Mouse (Mus musculus) macrophage (primary cell): ENCODE data around the gene Fbxo21. TPM values are rescaled to one million over a fixed set of nuclear protein-coding genes. Genes with fewer than 3 reads are reported as not detected.

Experiments
- H3K27ac ChIP-seq: fragments of 350-480 bp; formaldehyde crosslinking; 2 replicates; pipeline ENCODE4 v1.9.0; 2021
- H3K36me3 ChIP-seq: fragments of 350-480 bp; formaldehyde crosslinking; 2 replicates; pipeline ENCODE4 v1.9.0; 2021; ENCODE audit errors: inconsistent target
- H3K4me3 ChIP-seq: fragments of 350-480 bp; formaldehyde crosslinking; 2 replicates; pipeline ENCODE4 v1.9.0; 2021; ENCODE audit errors: inconsistent target
- H3K79me2 ChIP-seq: fragments of 350-480 bp; formaldehyde crosslinking; 2 replicates; pipeline ENCODE4 v1.9.0; 2021; ENCODE audit errors: inconsistent target
- WGBS: methylation state at CpG from one replicate; pipeline ENCODE4 v1.1.7; 2026; ENCODE audit warnings: inconsistent platforms; ENCODE audit not compliant: missing documents; 5-methylcytosine and 5-hydroxymethylcytosine counted together
- polyA plus RNA-seq: library from polyadenylated mRNA; stranded (reverse); fragments of 250-400 nt; gene quantifications from 3 replicates; pipeline ENCODE4 v1.2.4, GENCODE M21; 2018; ENCODE audit warnings: inconsistent platforms

The Fbxo21 gene
- polyA plus RNA-seq, 1 experiment from 2014 or later = 8.3 TPM

DNA sequence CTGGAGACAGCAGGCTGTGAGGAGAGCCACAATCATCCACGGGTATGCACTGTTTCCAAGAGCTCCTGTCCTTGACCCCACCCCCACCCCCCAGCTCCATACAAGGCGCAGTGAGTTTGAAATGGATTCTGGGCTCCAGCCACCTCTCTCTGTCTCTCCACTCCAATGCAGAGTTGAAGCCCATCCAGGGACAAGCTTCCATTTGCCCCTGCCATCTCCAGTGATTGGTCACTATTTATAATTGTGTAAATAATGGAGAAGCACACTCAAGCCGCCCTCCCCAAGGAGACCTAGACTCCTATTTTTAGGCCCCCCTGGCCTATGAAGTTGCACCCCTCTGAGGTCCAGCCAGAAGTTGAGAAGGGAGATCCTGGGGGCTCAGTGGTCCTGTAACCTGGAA lies 46.5 kb downstream of the Fbxo21 start:
- 72% methylated on average over 3 of the region's 3 CpGs for WGBS
- Histone ChIP-seq H3K79me2 (no peaks in the 10 kb centered on the region), H3K27ac (no peak overlapping the region), H3K4me3 (no peak overlapping the region), H3K36me3 (no peaks in the 10 kb centered on the region)

DNA sequence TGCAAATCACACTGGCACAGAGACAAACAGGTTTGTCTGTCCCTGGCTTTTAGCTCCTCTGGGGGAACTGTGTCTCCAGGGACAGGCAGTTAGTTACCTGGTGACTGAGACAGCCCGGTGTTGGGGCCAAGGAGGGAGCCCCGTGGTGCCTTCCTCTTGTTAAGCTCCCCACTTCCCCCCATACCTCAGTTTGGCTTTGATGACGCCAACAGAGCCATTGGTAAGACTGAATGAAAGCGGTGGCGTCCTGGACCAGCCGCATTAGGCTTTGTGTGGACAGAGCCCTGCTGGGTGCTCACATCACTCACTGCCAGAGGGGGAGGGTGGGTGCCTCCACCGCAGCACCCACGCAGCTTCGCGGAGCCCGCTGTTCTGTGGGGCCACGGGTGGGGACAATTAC lies 49.4 kb downstream of the Fbxo21 start:
- WGBS = 13% methylated on average over 12 of the region's 12 CpGs
- H3K79me2 ChIP-seq = no peaks in the 10 kb centered on the region
- H3K36me3 ChIP-seq = no peaks in the 10 kb centered on the region
- no peak overlapping the region for H3K27ac ChIP-seq
- no peak overlapping the region for H3K4me3 ChIP-seq

DNA sequence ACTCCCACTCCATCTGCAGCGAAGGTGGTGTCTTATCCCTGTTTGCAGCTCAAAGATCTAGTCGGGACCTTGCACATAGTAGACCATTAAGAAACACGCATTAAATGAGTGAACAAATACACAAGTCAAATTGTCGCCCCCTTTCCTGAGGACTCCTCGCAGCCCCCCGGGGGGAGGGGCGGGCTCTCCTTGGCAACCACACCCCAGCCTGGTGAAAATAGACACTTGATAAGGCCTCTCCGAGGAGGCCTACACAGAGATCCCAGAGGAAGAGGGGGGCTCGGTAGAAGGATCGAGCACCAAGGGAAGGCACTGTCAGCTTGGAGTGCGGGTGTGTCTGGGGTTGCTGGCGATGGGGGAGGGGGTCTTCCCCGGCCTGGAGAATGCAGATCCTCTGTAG lies 49.8 kb downstream of the Fbxo21 start:
- no peaks in the 10 kb centered on the region for H3K36me3 ChIP-seq
- no peak overlapping the region for H3K4me3 ChIP-seq

DNA sequence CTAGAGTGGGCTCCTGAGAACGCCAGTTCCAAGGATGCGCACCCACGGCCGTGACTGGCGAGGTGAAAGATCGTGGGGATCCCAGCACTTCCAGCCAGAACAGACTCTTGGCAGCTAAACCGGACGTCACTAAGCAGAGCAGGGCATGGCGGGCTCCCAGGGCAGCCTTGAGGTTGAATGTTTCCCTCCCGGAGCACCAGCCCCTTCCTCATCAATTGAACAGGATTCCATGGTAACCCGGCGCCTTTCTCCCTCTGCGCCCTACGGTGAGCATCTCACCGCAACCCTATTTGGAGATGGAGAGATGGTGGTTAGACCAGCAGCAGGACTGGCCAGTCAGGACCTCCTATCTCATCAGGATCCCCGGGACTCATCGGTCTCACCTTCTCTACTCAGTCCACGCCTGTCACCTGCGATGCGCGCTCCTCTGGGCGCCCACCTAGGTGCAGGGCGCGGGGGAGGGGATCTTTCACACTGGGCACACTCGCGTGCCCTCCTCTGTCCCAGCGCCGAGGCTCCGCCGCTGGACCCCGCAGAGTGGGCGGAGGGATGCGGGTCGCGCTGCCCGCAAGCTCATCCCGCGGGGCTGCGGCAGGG lies 50.7 kb downstream of the Fbxo21 start:
- no peak overlapping the region for H3K4me3 ChIP-seq
- H3K36me3 ChIP-seq = no peaks in the 10 kb centered on the region
- 7% methylated on average over 33 of the region's 39 CpGs for WGBS
- no peak overlapping the region for H3K27ac ChIP-seq
- H3K79me2 ChIP-seq = no peaks in the 10 kb centered on the region

More for the DNA sequence above, 49.8 kb downstream of the Fbxo21 start:
- WGBS = 16% methylated on average over 13 of the region's 13 CpGs
- no peak overlapping the region for H3K27ac ChIP-seq
- H3K79me2 ChIP-seq = no peaks in the 10 kb centered on the region

DNA sequence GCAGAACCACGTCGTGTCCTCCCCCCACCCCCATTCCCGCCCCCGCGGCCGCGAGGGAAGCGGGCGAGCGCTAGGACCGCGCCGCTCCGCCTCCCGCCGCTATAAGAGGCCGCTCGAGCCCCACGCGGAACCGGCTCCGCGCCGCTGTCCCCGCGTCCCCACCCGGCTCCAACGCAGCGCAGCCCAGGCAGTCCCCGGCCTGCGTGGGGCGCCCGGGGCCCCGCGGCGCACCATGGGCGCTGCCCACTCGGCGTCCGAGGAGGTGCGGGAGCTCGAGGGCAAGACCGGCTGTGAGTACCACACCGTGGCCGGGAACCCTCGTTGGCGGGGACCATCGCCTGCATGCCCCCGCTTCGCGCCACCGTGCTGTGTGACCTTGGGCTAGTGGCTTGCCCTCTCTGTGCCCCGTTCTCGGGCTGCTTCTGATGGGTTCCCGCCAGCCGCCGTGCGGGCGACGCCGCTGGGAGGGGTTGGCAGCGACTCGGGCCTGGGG lies 51.2 kb downstream of the Fbxo21 start, which contains the start of gene Tesc:
Gene Tesc, plus strand, starts transcription at position 46 of the 493 bp plus-strand sequence.
- Histone ChIP-seq H3K36me3 (no peaks in the 10 kb centered on the region), H3K4me3 (no peak within 1 kb of the TSS), H3K79me2 (no peaks in the 10 kb centered on the region), H3K27ac (no peak within 1 kb of the TSS)
- WGBS = under 1% methylated on average over 47 of the region's 63 CpGs

DNA sequence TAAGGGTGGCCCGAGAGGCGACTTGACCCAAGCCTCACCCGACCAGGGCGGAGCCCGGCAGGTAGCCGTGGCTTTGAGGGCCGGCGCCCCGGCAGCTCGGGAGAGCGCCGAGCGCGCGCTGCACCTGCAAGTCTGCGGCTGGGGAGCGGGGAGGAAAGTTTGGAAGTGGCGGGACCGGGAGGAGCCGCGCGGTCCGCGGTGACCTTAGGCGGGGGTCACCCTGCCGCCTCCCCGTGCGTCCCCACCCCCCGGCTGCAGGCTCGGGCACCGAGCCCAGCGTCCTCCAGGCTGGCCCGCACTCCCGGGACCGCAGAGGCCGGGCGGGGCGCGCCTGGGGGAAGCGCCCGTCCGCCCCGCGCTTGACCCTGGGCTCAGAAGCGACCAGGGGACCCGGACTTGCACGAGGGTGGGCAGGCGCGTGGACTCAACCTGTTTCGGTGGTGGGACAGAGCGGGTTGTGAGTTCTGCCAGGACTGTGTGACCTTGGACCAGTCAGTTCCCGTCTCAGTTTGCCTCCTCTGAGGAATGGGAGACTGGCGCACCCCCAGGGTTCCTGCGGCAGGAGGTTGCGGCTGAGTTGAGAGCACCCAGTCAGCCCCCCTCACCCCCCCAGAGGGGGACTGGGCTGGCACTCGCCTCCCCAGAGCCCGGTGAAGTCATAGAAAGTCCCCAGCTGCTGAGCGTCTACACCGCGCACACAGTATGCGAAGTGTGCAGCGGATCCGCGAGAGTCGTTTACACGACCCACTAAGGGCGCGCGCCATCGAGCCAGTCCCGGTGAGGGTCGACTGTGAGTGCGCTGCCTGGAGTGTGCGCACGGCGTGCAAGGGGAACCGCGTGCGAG lies 51.9 kb downstream of the Fbxo21 start:
- no peak overlapping the region for H3K27ac ChIP-seq
- no peak overlapping the region for H3K4me3 ChIP-seq
- no peaks in the 10 kb centered on the region for H3K79me2 ChIP-seq
- 4% methylated on average over 59 of the region's 79 CpGs for WGBS
- no peaks in the 10 kb centered on the region for H3K36me3 ChIP-seq

DNA sequence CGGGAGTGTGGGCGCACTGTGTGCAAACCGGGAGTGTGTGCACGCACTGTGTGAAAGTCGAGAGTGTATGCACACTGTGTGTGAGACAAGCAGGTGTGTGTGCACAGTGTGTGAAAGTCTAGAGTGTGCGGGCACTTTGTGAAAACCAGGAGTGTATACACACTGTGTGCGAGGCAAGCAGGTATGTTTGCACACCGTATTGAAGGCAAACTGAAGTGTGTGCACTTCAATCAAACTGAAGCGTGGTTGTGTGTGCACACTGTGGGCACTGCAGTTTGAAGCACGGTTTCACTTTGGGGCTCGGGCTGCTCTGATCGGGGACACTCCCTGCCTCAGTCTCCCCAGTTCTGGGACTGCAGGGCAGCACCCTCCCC lies 52.5 kb downstream of the Fbxo21 start:
- 3% methylated on average over 12 of the region's 12 CpGs for WGBS
- no peaks in the 10 kb centered on the region for H3K79me2 ChIP-seq
- no peaks in the 10 kb centered on the region for H3K36me3 ChIP-seq
- no peak overlapping the region for H3K27ac ChIP-seq
- peak overlapping the region; percentile 20 for H3K4me3 ChIP-seq

DNA sequence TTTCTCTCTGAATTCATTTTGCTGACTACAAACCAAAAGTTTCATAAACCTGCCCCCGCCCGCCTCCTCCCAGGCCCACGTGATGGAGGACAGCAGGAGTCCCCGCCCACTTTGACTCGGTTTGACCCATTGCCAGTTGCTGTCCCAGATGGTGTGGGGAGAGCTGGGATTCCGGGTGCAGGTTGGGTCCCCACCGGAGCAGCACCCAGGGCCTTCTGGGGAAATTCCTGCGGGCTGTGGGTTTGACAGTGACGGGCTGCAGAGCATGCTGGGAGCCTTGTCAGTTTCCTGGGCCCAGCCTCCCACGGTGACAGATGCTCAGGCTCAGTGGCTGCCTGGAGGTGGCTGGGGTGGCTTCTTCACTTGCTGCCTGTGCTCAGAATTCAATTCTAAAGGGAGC lies 52.9 kb downstream of the Fbxo21 start:
- Histone ChIP-seq H3K4me3 (peak overlapping the region; percentile 20), H3K36me3 (no peaks in the 10 kb centered on the region), H3K27ac (no peak overlapping the region), H3K79me2 (no peaks in the 10 kb centered on the region)
- WGBS = 2% methylated on average over 10 of the region's 10 CpGs

DNA sequence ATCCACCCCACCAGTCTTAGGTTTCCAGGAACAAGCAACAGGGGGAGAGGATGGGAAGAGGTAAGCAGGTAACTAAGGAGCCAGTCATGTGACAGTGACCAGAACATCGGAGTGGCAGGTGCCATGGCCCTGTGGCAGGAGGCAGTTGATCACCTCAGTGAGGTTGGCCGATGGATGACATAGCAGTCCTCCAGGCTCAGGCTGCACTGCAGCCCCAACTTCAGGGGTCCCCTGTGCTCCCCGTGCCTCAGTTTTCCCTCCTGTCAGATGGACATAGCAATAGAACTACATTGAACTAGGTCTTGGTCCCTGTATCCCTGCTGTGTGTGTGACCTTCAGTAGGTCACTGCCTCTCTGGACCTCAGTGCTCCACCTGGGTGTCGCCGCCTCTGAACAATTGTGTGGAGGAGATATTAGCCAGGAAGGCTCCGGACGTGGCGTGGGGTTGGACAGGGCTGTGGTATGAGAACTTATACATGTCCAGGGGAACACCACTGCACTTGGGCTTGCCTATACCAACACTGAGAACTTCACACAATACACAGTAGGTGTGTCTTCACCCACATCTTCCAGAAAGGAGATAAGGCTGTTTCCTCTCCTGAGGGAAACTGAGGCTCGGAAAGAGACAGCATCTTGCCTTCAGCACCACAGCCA lies 53.6 kb downstream of the Fbxo21 start:
- WGBS = 93% methylated on average over 9 of the region's 9 CpGs
- Histone ChIP-seq H3K27ac (no peak overlapping the region), H3K4me3 (no peak overlapping the region), H3K36me3 (no peaks in the 10 kb centered on the region), H3K79me2 (no peaks in the 10 kb centered on the region)

DNA sequence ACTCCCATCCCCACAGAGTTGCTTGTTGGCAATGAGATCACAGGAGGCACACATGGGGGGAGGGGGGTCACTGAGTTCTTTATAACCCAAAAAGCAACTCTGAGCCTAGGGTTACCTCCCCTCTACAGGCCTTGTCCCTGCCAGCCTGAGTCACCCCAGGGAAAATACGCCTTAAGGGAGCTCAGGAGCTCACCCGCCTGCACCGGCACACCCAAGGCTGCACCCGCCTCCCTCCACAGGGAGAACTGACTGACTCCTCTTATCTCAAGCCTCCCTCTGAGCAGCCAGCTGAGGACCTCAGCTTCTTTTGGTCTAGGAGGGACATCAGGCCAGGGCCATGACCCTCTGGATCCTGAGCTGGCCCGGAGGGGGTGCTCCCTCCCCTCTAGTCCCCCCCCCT lies 54.5 kb downstream of the Fbxo21 start:
- 94% methylated on average over 5 of the region's 5 CpGs for WGBS
- no peaks in the 10 kb centered on the region for H3K79me2 ChIP-seq
- no peak overlapping the region for H3K27ac ChIP-seq
- no peaks in the 10 kb centered on the region for H3K36me3 ChIP-seq
- H3K4me3 ChIP-seq = no peak overlapping the region

DNA sequence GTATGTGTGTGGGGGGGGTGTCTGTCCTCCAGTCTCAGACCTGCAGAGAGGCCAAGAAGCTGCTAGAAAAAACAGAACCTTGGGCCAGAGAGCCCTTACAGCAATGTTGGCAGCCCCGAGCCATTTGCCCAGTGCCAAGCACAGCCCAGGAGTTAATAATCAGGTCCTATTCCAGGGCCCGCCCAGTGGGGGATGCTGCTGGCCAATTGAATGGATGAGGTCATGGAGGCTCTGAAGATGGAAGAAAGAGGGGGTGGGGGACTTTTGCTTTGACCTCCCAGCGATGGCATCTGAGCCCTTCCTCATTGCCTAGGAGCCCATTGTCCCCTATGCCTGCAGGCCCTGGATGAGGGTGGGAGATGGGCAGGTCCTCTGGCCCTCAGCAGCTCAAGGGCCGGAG lies 55.0 kb downstream of the Fbxo21 start:
- H3K79me2 ChIP-seq = no peaks in the 10 kb centered on the region
- 93% methylated on average over 4 of the region's 4 CpGs for WGBS

DNA sequence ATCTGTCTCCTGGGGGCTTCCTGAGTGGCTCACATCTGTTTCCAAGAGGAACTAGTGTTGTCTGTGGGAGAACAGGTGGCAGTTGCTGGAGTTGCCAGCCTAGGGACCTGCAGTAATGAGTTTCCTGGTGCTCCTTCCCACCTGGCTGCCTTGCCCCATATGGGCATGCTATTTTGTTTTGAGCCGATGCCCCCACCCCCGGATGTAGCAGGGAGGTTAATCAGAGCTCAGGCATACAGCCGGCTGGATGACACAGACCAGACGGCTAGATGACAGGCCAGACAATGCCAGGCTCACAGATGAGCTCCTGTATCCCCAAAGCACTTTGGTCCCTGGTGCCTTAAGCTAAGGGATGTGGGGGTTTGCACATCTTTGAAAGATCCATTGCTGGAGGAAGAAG lies 56.8 kb downstream of the Fbxo21 start:
- H3K4me3 ChIP-seq = no peak overlapping the region
- no peak overlapping the region for H3K27ac ChIP-seq
- WGBS = 25% methylated on average over 4 of the region's 4 CpGs
- H3K36me3 ChIP-seq = no peaks in the 10 kb centered on the region
- no peaks in the 10 kb centered on the region for H3K79me2 ChIP-seq

More for the DNA sequence above, 55.0 kb downstream of the Fbxo21 start:
- Histone ChIP-seq H3K36me3 (no peaks in the 10 kb centered on the region), H3K4me3 (no peak overlapping the region), H3K27ac (no peak overlapping the region)

DNA sequence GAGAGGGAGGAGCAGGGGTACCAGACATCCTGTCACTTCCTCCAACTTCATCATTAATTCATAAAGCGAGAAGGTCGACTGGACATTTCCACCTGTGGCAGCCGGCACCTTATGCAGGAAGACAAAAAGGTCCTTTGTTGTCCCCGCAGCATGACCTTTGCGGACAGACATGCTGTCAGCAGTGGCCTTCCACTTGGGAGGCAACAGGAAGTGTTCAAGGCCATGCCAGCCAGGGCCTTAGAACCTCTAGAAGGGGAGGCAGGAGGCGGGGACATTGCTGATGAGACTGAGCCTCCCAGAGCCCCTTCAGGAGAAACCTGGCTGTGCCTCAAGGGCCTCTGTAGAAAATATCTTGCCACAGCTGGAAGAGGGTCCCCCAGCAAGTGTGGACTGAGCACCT lies 57.2 kb downstream of the Fbxo21 start:
- Histone ChIP-seq H3K79me2 (no peaks in the 10 kb centered on the region), H3K4me3 (no peak overlapping the region), H3K36me3 (no peaks in the 10 kb centered on the region), H3K27ac (no peak overlapping the region)
- WGBS = 81% methylated on average over 6 of the region's 6 CpGs

DNA sequence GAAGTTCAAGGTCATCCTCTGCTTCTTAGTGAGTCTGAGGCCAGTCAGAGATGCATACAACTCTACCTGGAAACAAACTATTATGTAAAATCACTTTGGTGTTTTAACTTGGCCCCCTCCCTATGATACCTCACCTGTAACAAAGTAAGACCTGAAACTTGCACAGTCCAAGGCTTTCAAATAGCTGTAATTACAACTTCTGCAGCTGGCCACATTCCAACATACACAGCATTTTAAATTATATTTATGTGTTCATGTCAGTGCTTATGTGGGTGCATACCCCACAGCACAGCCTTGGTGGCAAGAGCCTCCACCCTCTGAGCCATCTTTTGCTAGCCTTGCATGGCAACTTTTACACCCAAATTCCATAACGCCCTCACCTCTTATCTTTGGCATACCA lies 58.1 kb downstream of the Fbxo21 start:
- Histone ChIP-seq H3K27ac (no peak overlapping the region), H3K36me3 (no peaks in the 10 kb centered on the region), H3K4me3 (no peak overlapping the region), H3K79me2 (no peaks in the 10 kb centered on the region)
- 100% methylated on average over 1 of the region's 1 CpGs for WGBS

DNA sequence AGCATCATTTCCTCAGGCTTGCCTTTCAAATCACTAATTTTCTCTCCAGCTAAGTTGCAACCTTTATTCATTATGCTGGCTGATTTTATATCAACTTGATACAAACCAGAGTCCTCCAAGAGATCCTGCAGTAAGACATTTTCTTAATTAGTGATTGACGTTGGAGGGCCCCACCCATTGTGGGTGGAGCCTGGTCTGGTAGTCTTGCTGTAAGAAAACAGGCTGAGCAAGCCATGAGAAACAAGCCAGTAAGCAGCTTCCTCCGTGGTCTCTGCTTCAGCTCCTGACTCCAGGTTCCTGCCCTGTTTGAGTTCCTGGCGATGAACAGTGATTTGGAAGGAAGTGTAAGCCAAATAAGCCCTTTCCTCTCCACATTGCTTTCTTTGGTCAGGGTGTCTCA lies 59.3 kb downstream of the Fbxo21 start:
- Histone ChIP-seq H3K36me3 (no peaks in the 10 kb centered on the region), H3K79me2 (no peaks in the 10 kb centered on the region), H3K27ac (no peak overlapping the region), H3K4me3 (no peak overlapping the region)
- WGBS = 72% methylated on average over 3 of the region's 3 CpGs
